Mouse (Mus musculus) lung, adult 2 months (tissue): Measurements from ENCODE around the gene Ugdh.

ENCODE experiments used
- CTCF ChIP-seq: fragments of 200-500 bp; IDR thresholded peaks from 2 replicates; pipeline ENCODE4 v1.5.1; 2011; ENCODE audit warnings: mild to moderate bottlenecking, low read length, control low read depth; ENCODE audit not compliant: insufficient read depth
- POLR2A ChIP-seq: fragments of 200-500 bp; IDR thresholded peaks from 2 replicates; pipeline ENCODE4 v1.6.1; 2011; ENCODE audit warnings: low read depth, mild to moderate bottlenecking, control low read depth, low read length, borderline replicate concordance; ENCODE audit errors: extremely low read depth

GRCm38 (mm10) chr5:65391753-65392152 lies 44.0 kb downstream of the Ugdh start:
- TF ChIP-seq POLR2A: no peak
- no peak for TF ChIP-seq CTCF
